Comparison of ENCODE assay signal across 8 mouse cellular contexts in the genomic region with DNA sequence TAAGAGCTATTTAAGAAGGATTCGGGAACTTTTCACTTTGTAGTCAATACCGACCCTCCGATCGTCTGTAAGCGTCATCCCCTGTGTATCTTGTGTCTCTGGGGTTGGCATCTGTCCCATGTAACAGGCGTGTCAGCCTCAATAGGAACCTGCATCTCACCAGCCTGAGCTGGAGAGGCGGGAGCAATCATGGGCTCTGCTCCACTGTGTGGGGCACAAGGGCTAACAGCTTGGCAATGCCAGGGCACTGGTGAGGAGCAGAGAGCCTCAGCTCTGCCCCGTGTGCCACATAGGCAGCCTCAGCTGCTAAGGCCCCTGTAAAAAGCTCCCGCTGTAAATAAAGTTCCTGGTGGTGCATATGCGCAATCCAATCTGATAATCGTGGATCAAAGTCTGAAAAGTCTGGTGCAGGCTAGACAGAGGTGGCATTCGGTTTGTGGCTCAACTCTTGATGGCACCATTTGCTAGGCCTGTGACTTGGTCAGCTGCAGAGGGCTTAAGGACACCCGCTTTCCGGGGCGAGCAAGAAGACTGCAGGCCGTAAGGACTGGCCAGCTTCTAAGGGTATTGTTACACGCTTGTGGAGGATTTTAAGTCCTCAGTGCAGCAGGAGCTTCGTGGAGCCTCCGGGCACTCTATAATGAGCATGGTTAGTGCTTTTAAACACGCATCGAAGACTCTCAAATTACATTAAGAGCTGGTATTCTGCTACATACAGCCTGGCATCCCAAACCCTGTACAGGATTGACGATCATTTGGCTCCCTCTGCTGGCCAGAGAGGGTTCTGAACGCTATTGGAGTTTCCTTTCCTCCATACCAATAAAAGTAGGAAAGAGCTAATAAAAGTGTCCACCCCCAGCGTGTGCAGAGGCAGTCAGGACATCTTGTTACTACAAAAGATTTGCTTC. TPM values are rescaled to one million over a fixed set of nuclear protein-coding genes. Genes with fewer than 3 reads are reported as not detected.
DNase-seq lines count a peak whose midpoint lies in the region; ATAC-seq and TF ChIP-seq lines count a peak whose summit lies in the region.

No protein-coding gene starts in this region.

- no peaks in the 10 kb centered on the region for H3K27me3 ChIP-seq in forebrain, embryonic 16.5 days (replicated peaks; ENCODE audit: control insufficient read depth, insufficient read depth, low read length)
- no peaks in the 10 kb centered on the region for H3K27me3 ChIP-seq in lung, embryonic 15.5 days

- H3K9ac ChIP-seq in ES-E14 (ENCODE audit: insufficient read depth, low read depth, low read length, poor library complexity, severe bottlenecking): no peak overlapping the region
- H3K9ac ChIP-seq in forebrain, embryonic 16.5 days (replicated peaks; ENCODE audit: low read depth, low read length): peak overlapping the region; percentile 45
- no peak overlapping the region for H3K9ac ChIP-seq in lung, embryonic 15.5 days

- H3K4me1 ChIP-seq in ES-E14 (ENCODE audit: control insufficient read depth in 2 of 2, insufficient read depth in 2 of 2, low read length in 2 of 2, poor library complexity in 1 of 2): peaks cover 0 to 22% of the 10 kb centered on the region in 2 experiments; a peak in 1 of 4 replicates
- H3K4me1 ChIP-seq in forebrain, embryonic 16.5 days (replicated peaks; ENCODE audit: control insufficient read depth, insufficient read depth, low read length): peaks cover 13% of the 10 kb centered on the region
- peaks cover 42% of the 10 kb centered on the region for H3K4me1 ChIP-seq in lung, embryonic 15.5 days

- WGBS in forebrain, embryonic 16.5 days: 31% methylated on average over 24 of the region's 24 CpGs
- 50% methylated on average over 24 of the region's 24 CpGs for WGBS in lung, embryonic 15.5 days

- H3K4me3 ChIP-seq in ES-E14 (ENCODE audit: insufficient read depth in 1 of 2, low read depth in 1 of 2, low read length in 2 of 2, poor library complexity in 1 of 2, severe bottlenecking in 1 of 2): no peak overlapping the region
- H3K4me3 ChIP-seq in forebrain, embryonic 16.5 days (replicated peaks; ENCODE audit: low read length): no peak overlapping the region
- no peak overlapping the region; the same call in 1 of the 2 replicates for H3K4me3 ChIP-seq in layer of hippocampus, adult 2 months
- H3K4me3 ChIP-seq in lung, embryonic 15.5 days: no peak overlapping the region

- peak; percentile 82 for DNase-seq in ES-E14 (ENCODE audit: low read depth, low spot score)
- DNase-seq in cerebellum, adult 11-12 months: peak; percentile 52
- peak; percentile 89 for DNase-seq in heart, postnatal 4 days
- peak; percentile 82 to 88 for DNase-seq in layer of hippocampus, adult 2 months (ENCODE audit: low spot score in 2 of 2)
- peak; percentile 72 for DNase-seq in ovary, postnatal 36 days (ENCODE audit: low spot score)
- DNase-seq in thymus, postnatal 14 days: peak; percentile 80

- in situ Hi-C loops in ES-E14 (cut with MboI; ENCODE audit: low sequenced_read_pairs in 2 of 2, unreplicated experiment in 2 of 2): loop anchor here (5.0 to 10.0 kb wide), 3 partner anchors 106 to 164 kb away; a partner anchor contains a TSS

- peak; percentile 89 for ATAC-seq in forebrain, embryonic 16.5 days
- peak; percentile 47 for ATAC-seq in lung, embryonic 15.5 days (ENCODE audit: borderline replicate concordance, extremely low read depth, low FRiP score, low TSS enrichment)

- no peaks in the 10 kb centered on the region for H3K36me3 ChIP-seq in ES-E14 (ENCODE audit: control insufficient read depth, insufficient read depth, low read length, poor library complexity, severe bottlenecking)
- no peaks in the 10 kb centered on the region for H3K36me3 ChIP-seq in forebrain, embryonic 16.5 days (ENCODE audit: control insufficient read depth, insufficient read depth)
- no peaks in the 10 kb centered on the region for H3K36me3 ChIP-seq in lung, embryonic 15.5 days

- H3K27ac ChIP-seq in ES-E14 (ENCODE audit: insufficient read depth, low read depth, low read length, poor library complexity, severe bottlenecking): no peak overlapping the region
- no peak overlapping the region for H3K27ac ChIP-seq in forebrain, embryonic 16.5 days (ENCODE audit: low read length)
- H3K27ac ChIP-seq in layer of hippocampus, adult 2 months: peak overlapping the region; percentile 60; the same call in 1 of the 2 replicates
- H3K27ac ChIP-seq in lung, embryonic 15.5 days: no peak overlapping the region

- no peak overlapping the region; the same call in 1 of the 2 replicates for H3K4me2 ChIP-seq in forebrain, embryonic 16.5 days (ENCODE audit: low read length)
- no peak overlapping the region for H3K4me2 ChIP-seq in lung, embryonic 15.5 days

- TF ChIP-seq CTCF in layer of hippocampus, adult 2 months (conservative IDR thresholded peaks at IDR 0.05): peak; percentile 96

- no peaks in the 10 kb centered on the region for H3K9me3 ChIP-seq in ES-E14 (ENCODE audit: control insufficient read depth, insufficient read depth, low read depth, low read length)
- no peaks in the 10 kb centered on the region for H3K9me3 ChIP-seq in forebrain, embryonic 16.5 days (ENCODE audit: control insufficient read depth, low read length)
- no peaks in the 10 kb centered on the region for H3K9me3 ChIP-seq in lung, embryonic 15.5 days

TF ChIP-seq in ES-E14, 5 proteins besides CTCF, POLR2A, EP300 and RAD21:
- TF ChIP-seq ZNF384 (IDR thresholded peaks at IDR 0.05; ENCODE audit: low read depth, low read length): no peak
- TF ChIP-seq HCFC1 (IDR thresholded peaks at IDR 0.05; ENCODE audit: borderline replicate concordance, insufficient read depth, low read length): no peak
- TF ChIP-seq ZC3H11A (IDR thresholded peaks at IDR 0.05; ENCODE audit: borderline replicate concordance, low read depth, low read length): peak; percentile 95

RNA-seq across cellular contexts. Expression of a gene that starts 59.2 kb away (rescaled TPM):
- total RNA-seq in ES-E14 (2012; rRNA removed): 17.8 and 20.7 TPM in 2 replicates
- polyA plus RNA-seq in forebrain, embryonic 16.5 days (2015; fragmentation: Nextera tagmentation; extraction: Ambion mirVana): 99.9 and 100 TPM in 2 replicates
- 10 to 100 TPM; 18.7 to 20.7 TPM for total RNA-seq in heart, postnatal 4 days (2021)
- total RNA-seq in layer of hippocampus, adult 2 months (2021): 10 to 100 TPM; 30.5 to 35.2 TPM
- 122 TPM in 2 replicates for polyA plus RNA-seq in lung, embryonic 15.5 days (2015; fragmentation: Nextera tagmentation; extraction: Ambion mirVana)
